In genomic region chr2:155991151-155991550, GRCm38 (mm10) we compare ENCODE assay signal across 19 mouse cellular contexts. TPM values are rescaled to one million over a fixed set of nuclear protein-coding genes. Genes with fewer than 3 reads are reported as not detected.
DNase-seq lines count a peak whose midpoint lies in the region; ATAC-seq lines count a peak whose summit lies in the region.
"Had no signal": no experiment of that assay in that cellular context is flagged by ENCODE, and none has a peak within 500 bp of the region (broad histone marks: within the 10 kb centered on the region; RNA-seq: fewer than 3 reads in every experiment).

No protein-coding gene starts in this region.

- no peak overlapping the region for H3K4me3 ChIP-seq in hindbrain, embryonic 11.5 days (ENCODE audit: low read depth, low read length)
- H3K4me3 ChIP-seq in hindbrain, embryonic 12.5 days, result no peak overlapping the region
- peak overlapping the region; percentile 17; the same call in 1 of the 2 replicates for H3K4me3 ChIP-seq in liver, embryonic 11.5 days (ENCODE audit: low read depth, low read length)
- H3K4me3 ChIP-seq: embryonic facial prominence, embryonic 10.5 days had no signal

- H3K9me3 ChIP-seq in hindbrain, embryonic 11.5 days (ENCODE audit: control insufficient read depth, low read length), result no peaks in the 10 kb centered on the region
- H3K9me3 ChIP-seq in hindbrain, embryonic 12.5 days (replicated peaks), result no peaks in the 10 kb centered on the region
- H3K9me3 ChIP-seq in liver, embryonic 11.5 days (ENCODE audit: control insufficient read depth, low read length), result no peaks in the 10 kb centered on the region
- H3K9me3 ChIP-seq: embryonic facial prominence, embryonic 10.5 days; G1E had no signal

- H3K27me3 ChIP-seq in hindbrain, embryonic 11.5 days (ENCODE audit: control insufficient read depth, insufficient read depth, low read length), result no peaks in the 10 kb centered on the region
- no peaks in the 10 kb centered on the region for H3K27me3 ChIP-seq in hindbrain, embryonic 12.5 days
- no peaks in the 10 kb centered on the region for H3K27me3 ChIP-seq in liver, embryonic 11.5 days (replicated peaks; ENCODE audit: control insufficient read depth, insufficient read depth, low read length)

- no peaks in the 10 kb centered on the region for H3K4me1 ChIP-seq in hindbrain, embryonic 11.5 days (replicated peaks; ENCODE audit: control insufficient read depth, insufficient read depth, low read length)
- H3K4me1 ChIP-seq in hindbrain, embryonic 12.5 days, result no peaks in the 10 kb centered on the region
- peaks cover 31% of the 10 kb centered on the region for H3K4me1 ChIP-seq in liver, embryonic 11.5 days (replicated peaks; ENCODE audit: control insufficient read depth, insufficient read depth, low read length)
- H3K4me1 ChIP-seq: embryonic facial prominence, embryonic 10.5 days had no signal

- DNase-seq in hindbrain, embryonic 11.5 days (ENCODE audit: low spot score), result no peak
- peak; percentile 29 for DNase-seq in brain, adult 2 months (ENCODE audit: low read depth, low spot score)
- DNase-seq in cerebellum, adult 9-10 months, result peak; percentile 56
- no peak for DNase-seq in liver, embryonic 11.5 days (ENCODE audit: low spot score)
- DNase-seq in thymus, adult 18-20 months, result no peak
- DNase-seq in left cerebral cortex, postnatal 25 days (ENCODE audit: low spot score in 2 of 2), result no peak
- DNase-seq: kidney, adult 2 months had no signal

- no peak overlapping the region for H3K9ac ChIP-seq in hindbrain, embryonic 11.5 days (ENCODE audit: low read depth, low read length)
- no peak overlapping the region for H3K9ac ChIP-seq in hindbrain, embryonic 12.5 days
- H3K9ac ChIP-seq in liver, embryonic 11.5 days (ENCODE audit: low read depth, low read length), result peak overlapping the region; percentile 17

- no peak overlapping the region for H3K27ac ChIP-seq in hindbrain, embryonic 11.5 days (ENCODE audit: low read depth, low read length)
- no peak overlapping the region for H3K27ac ChIP-seq in hindbrain, embryonic 12.5 days
- peak overlapping the region; percentile 25; the same call in 1 of the 2 replicates for H3K27ac ChIP-seq in liver, embryonic 11.5 days (ENCODE audit: low read depth, low read length)
- H3K27ac ChIP-seq: embryonic facial prominence, embryonic 10.5 days; macrophage had no signal

- 0 out of 2 replicates have a peak overlapping the region, but pooled peaks have one; percentile 5 for H3K4me2 ChIP-seq in hindbrain, embryonic 11.5 days (replicated peaks; ENCODE audit: low read depth, low read length)
- H3K4me2 ChIP-seq in hindbrain, embryonic 12.5 days (replicated peaks), result no peak overlapping the region
- peak overlapping the region; percentile 73 for H3K4me2 ChIP-seq in liver, embryonic 11.5 days

- no peak for ATAC-seq in hindbrain, embryonic 11.5 days (ENCODE audit: low FRiP score)
- ATAC-seq in hindbrain, embryonic 12.5 days (ENCODE audit: low FRiP score), result no peak
- no peak for ATAC-seq in liver, embryonic 11.5 days (replicated peaks; ENCODE audit: low FRiP score)

- WGBS in hindbrain, embryonic 11.5 days, result 96% methylated on average over 10 of the region's 10 CpGs
- 97% methylated on average over 10 of the region's 10 CpGs for WGBS in hindbrain, embryonic 12.5 days
- 90% methylated on average over 10 of the region's 10 CpGs for WGBS in liver, embryonic 11.5 days

- intact Hi-C loops in left cerebral cortex, postnatal 25 days (cut with DNase I), result no loop called here

- H3K36me3 ChIP-seq in hindbrain, embryonic 11.5 days (ENCODE audit: control insufficient read depth, insufficient read depth, low read length), result peaks cover 17% of the 10 kb centered on the region
- peaks cover 98% of the 10 kb centered on the region for H3K36me3 ChIP-seq in hindbrain, embryonic 12.5 days
- peaks cover 57% of the 10 kb centered on the region for H3K36me3 ChIP-seq in liver, embryonic 11.5 days (ENCODE audit: control insufficient read depth, insufficient read depth, low read length)

RNA-seq across cellular contexts. Expression of gene 6430550D23Rik, which starts 16.6 kb away (rescaled TPM):
- 1.4 and 2.5 TPM in 2 replicates for polyA plus RNA-seq in hindbrain, embryonic 11.5 days (2014; fragmentation: Nextera tagmentation; extraction: Ambion mirVana)
- 1.7 and 2.4 TPM in 2 replicates for polyA plus RNA-seq in hindbrain, embryonic 12.5 days (2016; fragmentation: Nextera tagmentation; extraction: Ambion mirVana)
- polyA plus RNA-seq in liver, embryonic 11.5 days (2014; fragmentation: Nextera tagmentation; extraction: Ambion mirVana), result 1.6 and 2.8 TPM in 2 replicates
- total RNA-seq in left cerebral cortex, postnatal 25 days (2021), result 1 to 10 TPM; 1.5 to 2.1 TPM
- total RNA-seq: monocyte, adult 5-6 weeks had no signal

RNA-seq across cellular contexts. Expression of gene Ergic3, which starts 16.7 kb away (rescaled TPM):
- polyA plus RNA-seq in hindbrain, embryonic 11.5 days (2014; fragmentation: Nextera tagmentation; extraction: Ambion mirVana), result 238 and 243 TPM in 2 replicates
- 230 and 257 TPM in 2 replicates for polyA plus RNA-seq in hindbrain, embryonic 12.5 days (2016; fragmentation: Nextera tagmentation; extraction: Ambion mirVana)
- polyA plus RNA-seq in liver, embryonic 11.5 days (2014; fragmentation: Nextera tagmentation; extraction: Ambion mirVana), result 146 and 166 TPM in 2 replicates
- 100 to 1,000 TPM; 199 to 206 TPM for total RNA-seq in left cerebral cortex, postnatal 25 days (2021)

RNA-seq across cellular contexts. Expression of gene Cep250, which starts 34.9 kb away (rescaled TPM):
- 14.9 and 23.3 TPM in 2 replicates for polyA plus RNA-seq in hindbrain, embryonic 11.5 days (2014; fragmentation: Nextera tagmentation; extraction: Ambion mirVana)
- 26.9 and 27.7 TPM in 2 replicates for polyA plus RNA-seq in hindbrain, embryonic 12.5 days (2016; fragmentation: Nextera tagmentation; extraction: Ambion mirVana)
- 20.9 and 23.3 TPM in 2 replicates for polyA plus RNA-seq in liver, embryonic 11.5 days (2014; fragmentation: Nextera tagmentation; extraction: Ambion mirVana)
- 10 to 100 TPM; 15.8 to 18.4 TPM for total RNA-seq in left cerebral cortex, postnatal 25 days (2021)

RNA-seq across cellular contexts. Expression of gene Gdf5, which starts 46.0 kb away (rescaled TPM):
- polyA plus RNA-seq in hindbrain, embryonic 11.5 days (2014; fragmentation: Nextera tagmentation; extraction: Ambion mirVana), result 1.3 and 1.4 TPM in 2 replicates
- 3.6 and 3.8 TPM in 2 replicates for polyA plus RNA-seq in hindbrain, embryonic 12.5 days (2016; fragmentation: Nextera tagmentation; extraction: Ambion mirVana)
- 0.19 and 0.30 TPM in 2 replicates for polyA plus RNA-seq in liver, embryonic 11.5 days (2014; fragmentation: Nextera tagmentation; extraction: Ambion mirVana)
- under 1 TPM in 1 of 2 experiments, not detected in 1; 0.23 TPM for total RNA-seq in left cerebral cortex, postnatal 25 days (2021)
- total RNA-seq: heart, postnatal 14 days; liver, adult 2 months; monocyte, adult 5-6 weeks had no signal
- polyA plus RNA-seq: G1E; liver, adult 2 months; macrophage; spleen, adult 2 months had no signal

RNA-seq across cellular contexts. Expression of gene Gm15557, which starts 50.6 kb away (rescaled TPM):
- not detected in 2 replicates for polyA plus RNA-seq in hindbrain, embryonic 11.5 days (2014; fragmentation: Nextera tagmentation; extraction: Ambion mirVana)
- polyA plus RNA-seq in hindbrain, embryonic 12.5 days (2016; fragmentation: Nextera tagmentation; extraction: Ambion mirVana), result not detected in 2 replicates
- polyA plus RNA-seq in liver, embryonic 11.5 days (2014; fragmentation: Nextera tagmentation; extraction: Ambion mirVana), result not detected in 2 replicates
- not detected for total RNA-seq in left cerebral cortex, postnatal 25 days (2021)
- total RNA-seq: adrenal gland, postnatal 25 days; heart, postnatal 14 days; left cerebral cortex, adult 8-10 months; liver, adult 2 months; monocyte, adult 5-6 weeks had no signal
- polyA plus RNA-seq: kidney, adult 2 months; large intestine, adult 2 months; liver, adult 2 months; macrophage; neural tube, embryonic 14.5 days; spleen, adult 2 months had no signal

Comparison
In these comparisons a context has a peak if more than half of its experiments do, and no peak if none do; other contexts are left out.
1. DNase-seq: peak in brain, adult 2 months (single experiment) and cerebellum, adult 9-10 months (single experiment); none in hindbrain, embryonic 11.5 days (single experiment), liver, embryonic 11.5 days (single experiment), thymus, adult 18-20 months (0 of 2) and left cerebral cortex, postnatal 25 days (0 of 2).